Mouse (Mus musculus): ENCODE measurements around the gene Lpin1. TPM values are rescaled to one million over a fixed set of nuclear protein-coding genes. Genes with fewer than 3 reads are reported as not detected.
A peak's percentile ranks its signal among the peaks of the same experiment; 100 is the strongest.

The Lpin1 gene
- total and polyA plus RNA-seq, 2 experiments: 19.8 to 118 TPM

- TF ChIP-seq CTCF (IDR thresholded peaks at IDR 0.05; ENCODE audit: low read depth, low read length): no peak
- no peak for TF ChIP-seq POLR2A (IDR thresholded peaks at IDR 0.05; ENCODE audit: extremely low read depth, insufficient read depth, low read length)
Measured at GRCm38 (mm10) chr12:16540712-16541111, 70.1 kb downstream of the Lpin1 start.

GRCm38 (mm10) chr12:16539965-16540661, 70.7 kb downstream of the Lpin1 start:
- H3K9ac ChIP-seq (ENCODE audit: low read depth, low read length): no peak overlapping the region
- H3K4me1 ChIP-seq (ENCODE audit: control insufficient read depth, insufficient read depth, low read length): peaks cover 2% of the 10 kb centered on the region; the same call in 1 of the 2 replicates
- H3K36me3 ChIP-seq (ENCODE audit: control insufficient read depth, insufficient read depth, low read length): peaks cover 81% of the 10 kb centered on the region
- WGBS: 89% methylated on average over 5 of the region's 5 CpGs
- H3K79me2 ChIP-seq (ENCODE audit: control insufficient read depth, insufficient read depth, low read length): no peaks in the 10 kb centered on the region
- no peak overlapping the region for H3K27ac ChIP-seq (replicated peaks; ENCODE audit: insufficient read depth, low read depth, low read length)
- no peak overlapping the region for H3K4me3 ChIP-seq (ENCODE audit: insufficient read depth, low read depth, low read length)
- TF ChIP-seq POLR2A (IDR thresholded peaks at IDR 0.05; ENCODE audit: extremely low read depth, insufficient read depth, low read length) (no peak), CTCF (IDR thresholded peaks at IDR 0.05; ENCODE audit: low read depth, low read length) (no peak)
- no peaks in the 10 kb centered on the region for H3K27me3 ChIP-seq (ENCODE audit: control insufficient read depth, insufficient read depth, low read length)
- DNase-seq (ENCODE audit: extremely low read depth, low read depth, low spot score): peak; percentile 9

More at GRCm38 (mm10) chr12:16540712-16541111, 70.1 kb downstream of the Lpin1 start:
- peaks cover 2% of the 10 kb centered on the region; the same call in 1 of the 2 replicates for H3K4me1 ChIP-seq (ENCODE audit: control insufficient read depth, insufficient read depth, low read length)
- peak; percentile 27 for DNase-seq (ENCODE audit: extremely low read depth, low read depth, low spot score)
- H3K27me3 ChIP-seq (ENCODE audit: control insufficient read depth, insufficient read depth, low read length): no peaks in the 10 kb centered on the region
- H3K9ac ChIP-seq (ENCODE audit: low read depth, low read length): no peak overlapping the region
- H3K27ac ChIP-seq (replicated peaks; ENCODE audit: insufficient read depth, low read depth, low read length): no peak overlapping the region
- WGBS: 72% methylated on average over 8 of the region's 8 CpGs
- H3K36me3 ChIP-seq (ENCODE audit: control insufficient read depth, insufficient read depth, low read length): peaks cover 87% of the 10 kb centered on the region
- H3K79me2 ChIP-seq (ENCODE audit: control insufficient read depth, insufficient read depth, low read length): no peaks in the 10 kb centered on the region
- no peak overlapping the region for H3K4me3 ChIP-seq (ENCODE audit: insufficient read depth, low read depth, low read length)

GRCm38 (mm10) chr12:16533331-16533828, 77.4 kb downstream of the Lpin1 start:
- TF ChIP-seq POLR2A (IDR thresholded peaks at IDR 0.05; ENCODE audit: extremely low read depth, insufficient read depth, low read length) (no peak), CTCF (IDR thresholded peaks at IDR 0.05; ENCODE audit: low read depth, low read length) (peak; percentile 70)
- no peaks in the 10 kb centered on the region for H3K79me2 ChIP-seq (ENCODE audit: control insufficient read depth, insufficient read depth, low read length)
- H3K4me3 ChIP-seq (ENCODE audit: insufficient read depth, low read depth, low read length): no peak overlapping the region
- WGBS: 17% methylated on average over 4 of the region's 4 CpGs
- no peak overlapping the region for H3K9ac ChIP-seq (ENCODE audit: low read depth, low read length)
- H3K27ac ChIP-seq (replicated peaks; ENCODE audit: insufficient read depth, low read depth, low read length): no peak overlapping the region
- DNase-seq (ENCODE audit: extremely low read depth, low read depth, low spot score): peak; percentile 35
- no peaks in the 10 kb centered on the region for H3K27me3 ChIP-seq (ENCODE audit: control insufficient read depth, insufficient read depth, low read length)
- no peaks in the 10 kb centered on the region for H3K4me1 ChIP-seq (ENCODE audit: control insufficient read depth, insufficient read depth, low read length)
- H3K36me3 ChIP-seq (ENCODE audit: control insufficient read depth, insufficient read depth, low read length): peaks cover 21% of the 10 kb centered on the region

- TF ChIP-seq CTCF (IDR thresholded peaks at IDR 0.05; ENCODE audit: low read depth, low read length) (no peak), POLR2A (IDR thresholded peaks at IDR 0.05; ENCODE audit: extremely low read depth, insufficient read depth, low read length) (no peak)
- H3K4me3 ChIP-seq (ENCODE audit: insufficient read depth, low read depth, low read length): no peak overlapping the region
- H3K79me2 ChIP-seq (ENCODE audit: control insufficient read depth, insufficient read depth, low read length): no peaks in the 10 kb centered on the region
- no peaks in the 10 kb centered on the region for H3K27me3 ChIP-seq (ENCODE audit: control insufficient read depth, insufficient read depth, low read length)
- 55% methylated on average over 7 of the region's 7 CpGs for WGBS
- no peak overlapping the region for H3K9ac ChIP-seq (ENCODE audit: low read depth, low read length)
- peak; percentile 5 for DNase-seq (ENCODE audit: extremely low read depth, low read depth, low spot score)
- H3K36me3 ChIP-seq (ENCODE audit: control insufficient read depth, insufficient read depth, low read length): peaks cover 17% of the 10 kb centered on the region
- H3K4me1 ChIP-seq (ENCODE audit: control insufficient read depth, insufficient read depth, low read length): no peaks in the 10 kb centered on the region
- no peak overlapping the region for H3K27ac ChIP-seq (replicated peaks; ENCODE audit: insufficient read depth, low read depth, low read length)
Measured at GRCm38 (mm10) chr12:16532860-16533230, 77.9 kb downstream of the Lpin1 start.

- H3K9ac ChIP-seq (ENCODE audit: low read depth, low read length): no peak overlapping the region
- H3K4me3 ChIP-seq (ENCODE audit: insufficient read depth, low read depth, low read length): no peak overlapping the region
- no peak overlapping the region for H3K27ac ChIP-seq (replicated peaks; ENCODE audit: insufficient read depth, low read depth, low read length)
- TF ChIP-seq CTCF (IDR thresholded peaks at IDR 0.05; ENCODE audit: low read depth, low read length) (no peak), POLR2A (IDR thresholded peaks at IDR 0.05; ENCODE audit: extremely low read depth, insufficient read depth, low read length) (no peak)
- no peaks in the 10 kb centered on the region for H3K4me1 ChIP-seq (ENCODE audit: control insufficient read depth, insufficient read depth, low read length)
- peaks cover 10% of the 10 kb centered on the region for H3K36me3 ChIP-seq (ENCODE audit: control insufficient read depth, insufficient read depth, low read length)
- peak; percentile 5 for DNase-seq (ENCODE audit: extremely low read depth, low read depth, low spot score)
- no peaks in the 10 kb centered on the region for H3K27me3 ChIP-seq (ENCODE audit: control insufficient read depth, insufficient read depth, low read length)
- WGBS: 60% methylated on average over 15 of the region's 15 CpGs
- H3K79me2 ChIP-seq (ENCODE audit: control insufficient read depth, insufficient read depth, low read length): no peaks in the 10 kb centered on the region
Measured at GRCm38 (mm10) chr12:16531956-16532859, 78.6 kb downstream of the Lpin1 start.

Data from liver, adult 2 months (tissue).